Mouse (Mus musculus) c-Kit-positive CD71-positive TER-119-positive erythroid progenitor cells, embryonic 14.5 days (primary cell): ENCODE data around the gene Ttc14.

Experiments
- DNase-seq: peaks from one replicate; pipeline ENCODE4 v3.0.0-alpha.2; 2013; ENCODE audit warnings: low spot score

Gene Ttc14

DNA sequence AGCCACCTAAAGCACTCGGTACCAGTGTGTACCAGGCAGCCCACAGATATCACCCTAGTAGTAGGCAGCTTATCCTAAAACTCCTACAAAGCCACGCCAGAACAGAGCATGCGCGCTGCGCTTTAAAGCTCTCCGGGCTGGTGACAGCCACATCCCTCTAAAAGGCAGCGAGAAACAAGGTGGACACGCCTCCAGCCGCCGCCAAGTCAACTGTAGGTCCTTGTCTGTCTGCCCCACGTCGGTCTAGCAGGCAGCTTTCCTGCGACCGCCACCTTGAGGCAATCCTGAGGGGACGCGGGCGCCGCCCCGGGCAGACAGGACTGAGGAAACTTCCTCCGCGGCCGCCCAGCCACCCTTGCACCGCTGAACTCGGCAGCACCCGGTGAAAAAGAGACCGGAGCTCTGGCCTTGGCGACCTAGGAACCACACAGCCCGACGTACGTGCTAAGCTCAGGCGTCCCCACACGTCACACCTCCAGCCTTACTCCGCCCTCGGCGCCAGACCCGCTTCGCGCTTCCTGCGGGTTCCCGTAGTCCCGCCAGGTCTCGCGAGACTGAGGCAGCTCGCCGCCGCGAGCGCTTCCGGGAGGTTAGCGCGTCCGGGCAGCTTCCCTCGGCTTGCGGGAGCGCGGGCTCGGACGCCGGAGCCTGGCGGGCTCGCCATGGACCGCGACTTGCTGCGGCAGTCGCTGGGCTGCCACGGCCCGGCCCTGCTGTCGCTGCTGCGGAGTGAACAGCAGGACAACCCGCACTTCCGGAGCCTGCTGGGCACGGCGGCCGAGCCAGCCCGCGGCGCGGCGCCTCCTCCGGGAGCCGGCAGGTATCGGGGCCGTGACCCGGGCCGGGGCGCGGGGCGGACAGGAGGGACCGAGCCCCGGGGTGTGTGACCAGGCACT is at the start of gene Ttc14:
TSS of gene Ttc14 (plus strand) at position 216 of the 896 bp plus-strand sequence.
- DNase-seq: peak; percentile 97

DNA sequence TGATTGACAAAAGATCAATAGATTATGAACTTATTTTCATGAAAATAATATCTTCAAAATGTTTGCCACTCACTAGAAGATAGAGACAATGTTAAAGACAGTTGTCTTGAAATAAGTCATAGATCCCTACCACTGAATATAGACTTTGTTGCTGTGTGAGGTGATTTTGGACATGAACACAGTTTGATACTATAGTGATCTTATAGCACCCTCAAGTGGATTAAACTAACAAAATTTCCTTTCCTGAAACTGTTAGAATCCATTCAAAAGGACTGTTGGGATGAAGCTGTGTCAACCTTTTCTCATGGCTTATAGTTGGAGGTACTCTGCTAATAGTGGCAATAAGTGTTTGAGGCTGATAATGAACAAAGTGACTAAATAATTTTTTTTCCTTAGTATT is 8.7 kb upstream of the Ttc14 start:
- no peak for DNase-seq

DNA sequence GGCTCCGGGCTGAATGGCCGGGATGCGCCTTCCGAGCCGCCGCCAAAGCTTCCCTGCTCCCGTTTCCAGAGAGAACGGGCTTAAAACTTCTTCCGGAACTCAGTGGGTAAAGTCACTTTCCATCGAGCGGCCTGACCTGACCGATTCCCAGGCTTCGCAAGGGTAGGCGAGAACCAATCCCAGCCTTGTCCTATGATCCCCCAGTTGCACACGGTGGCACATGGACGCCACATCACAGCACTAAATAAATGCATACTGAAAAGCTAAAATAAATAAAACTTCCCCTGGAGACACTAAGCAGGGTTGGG is 835 bp downstream of the Ttc14 start:
- peak; percentile 28 for DNase-seq

DNA sequence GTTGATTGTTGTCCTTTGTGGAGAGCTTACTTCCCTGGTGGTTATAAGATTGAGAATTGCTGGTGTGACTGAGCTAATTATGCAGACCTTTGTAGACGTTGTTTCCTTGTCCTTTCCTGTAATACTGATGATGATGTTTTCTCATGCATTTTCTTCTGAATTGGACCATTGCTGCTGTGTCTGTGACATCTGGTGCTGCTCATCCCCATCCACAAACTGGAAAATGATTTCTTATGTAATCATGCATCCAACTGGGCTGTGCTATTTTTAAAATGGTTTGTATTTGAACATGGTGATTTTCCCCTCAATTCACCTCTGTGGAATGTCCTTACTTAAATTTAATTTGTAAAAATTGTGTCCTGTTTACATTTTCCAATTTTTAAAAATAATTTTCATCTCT is 7.5 kb downstream of the Ttc14 start:
- no peak for DNase-seq

DNA sequence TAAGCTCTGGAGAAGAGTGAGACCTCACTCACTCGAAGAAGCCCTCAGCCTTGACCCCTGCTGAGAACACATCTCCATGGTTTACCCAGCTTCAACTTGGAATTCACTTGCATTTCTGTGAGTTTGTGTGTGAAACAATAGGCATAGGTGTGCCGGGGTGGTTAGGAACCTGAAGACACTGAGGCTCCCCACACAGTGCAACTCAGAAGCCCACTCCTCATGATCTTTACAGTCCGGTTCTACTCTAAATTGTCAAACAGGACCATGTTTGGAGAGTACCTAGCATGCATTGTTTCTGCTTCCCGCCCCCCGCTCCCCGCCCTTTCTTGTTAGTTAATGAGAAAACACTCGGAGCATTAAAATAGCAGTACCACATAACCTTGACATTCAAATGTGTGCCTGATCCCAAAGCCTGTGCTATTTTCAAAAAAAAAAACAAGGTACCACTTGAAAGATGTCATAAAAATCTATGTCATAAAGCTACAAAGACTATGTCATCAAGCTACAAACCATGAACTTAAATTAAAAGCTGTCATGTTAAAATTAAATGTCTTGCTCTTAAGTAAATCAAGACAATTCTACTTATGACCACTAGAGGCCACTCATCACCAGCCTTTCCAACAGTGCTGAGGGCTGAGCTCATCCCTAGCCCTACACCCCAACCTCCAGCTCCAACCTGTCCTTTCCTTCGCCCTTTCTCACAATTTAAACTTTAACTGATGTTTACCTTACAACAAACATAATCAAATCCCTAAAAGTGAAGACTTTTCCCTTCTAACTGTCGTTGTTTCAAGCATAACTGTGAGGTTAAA is 24.7 kb downstream of the Ttc14 start:
- peak; percentile 23 for DNase-seq

DNA sequence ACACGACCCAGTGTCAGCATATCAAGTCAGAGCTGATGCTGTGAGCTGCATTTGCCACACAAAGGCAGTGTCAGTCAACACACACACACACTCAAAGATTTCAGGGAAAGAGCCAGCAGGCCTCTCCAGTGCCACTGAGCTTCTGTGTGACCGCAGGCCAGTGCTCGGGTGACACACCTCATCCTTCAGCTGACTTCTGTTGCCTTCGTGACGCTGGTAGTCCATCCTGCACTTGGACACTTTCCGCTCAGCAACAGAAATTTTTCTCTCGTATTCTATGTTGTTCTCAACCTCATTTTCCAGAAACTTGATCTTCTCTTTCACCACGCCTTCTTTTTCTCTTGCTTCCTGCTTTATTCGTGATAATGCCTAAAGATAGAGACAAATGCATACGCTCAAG is 32.7 kb downstream of the Ttc14 start:
- DNase-seq: no peak

DNA sequence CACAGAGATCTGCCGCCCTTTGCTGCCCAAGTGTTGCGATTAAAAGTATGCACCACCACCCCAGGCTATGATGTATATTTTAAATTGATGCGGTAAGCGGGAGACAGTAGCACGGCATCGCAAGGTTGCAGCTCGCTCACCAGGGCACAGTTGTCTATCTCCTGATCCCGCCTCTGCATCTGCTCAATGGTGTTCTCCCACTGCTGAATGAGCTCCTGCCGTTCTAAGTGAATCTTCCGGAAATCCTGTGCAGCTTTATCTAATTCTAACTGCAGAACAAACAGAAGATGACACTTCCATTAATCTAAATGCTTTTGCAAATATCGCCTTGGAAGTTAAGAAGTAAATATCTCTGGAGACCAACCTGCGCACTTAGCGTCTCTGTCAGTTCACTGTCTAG is 36.9 kb downstream of the Ttc14 start:
- no peak for DNase-seq

DNA sequence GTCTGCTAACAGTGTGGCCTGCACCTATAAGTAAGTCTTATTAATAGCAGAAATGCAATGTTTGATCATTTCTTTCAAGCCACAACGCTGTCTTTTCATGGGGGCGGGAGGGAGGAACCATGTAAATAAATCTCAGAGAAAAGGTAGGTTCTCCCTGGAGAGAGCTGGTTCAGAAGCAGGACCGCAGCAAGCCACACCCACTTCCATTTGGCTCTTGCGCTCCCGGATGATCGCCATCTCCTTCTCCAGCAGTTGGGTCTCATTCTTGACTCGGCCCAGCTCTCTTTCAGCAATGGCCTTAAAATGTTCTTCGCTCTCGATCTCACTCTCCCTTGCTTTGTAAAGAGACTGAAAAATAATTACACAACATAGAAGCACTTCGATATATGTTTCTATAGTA is 39.2 kb downstream of the Ttc14 start:
- no peak for DNase-seq

DNA sequence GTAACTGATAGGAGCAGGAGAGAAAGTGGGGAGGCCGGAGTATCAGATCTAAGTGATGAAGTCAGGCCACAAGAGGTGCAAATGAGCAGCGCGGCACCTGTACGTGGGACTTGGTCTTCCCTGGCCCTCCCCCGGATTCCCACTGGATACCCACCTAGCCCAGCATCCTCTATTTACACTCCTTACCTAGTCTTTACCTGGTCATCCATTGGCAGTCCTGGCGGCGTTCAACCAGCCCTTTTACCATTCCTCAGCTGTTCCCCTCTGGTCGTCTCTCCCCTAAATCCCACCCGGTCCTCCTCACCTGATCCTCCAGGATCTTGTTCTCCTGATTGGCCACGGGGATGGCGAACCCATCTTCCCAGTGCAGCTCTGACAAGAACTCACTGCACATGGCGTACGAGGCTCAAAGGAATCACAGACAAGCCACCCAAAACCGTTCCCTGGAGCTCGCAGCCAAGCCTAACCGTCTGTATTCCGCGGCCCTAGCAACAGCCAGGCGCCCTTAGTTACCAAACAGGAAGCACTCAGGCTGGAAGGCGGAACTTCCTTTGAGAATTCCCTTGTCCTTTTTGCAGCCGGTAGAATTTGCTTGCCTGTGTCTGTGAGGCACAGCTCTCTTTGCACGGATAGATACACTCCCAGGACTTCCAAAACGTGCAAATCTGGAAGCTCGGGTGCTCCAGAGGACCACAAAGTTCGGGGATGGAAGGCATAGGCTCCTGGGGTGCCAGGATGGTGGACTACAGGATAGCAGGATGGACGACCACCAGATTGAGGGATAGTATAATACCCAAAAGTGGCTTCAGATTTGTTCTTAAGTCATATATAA is 44.4 kb downstream of the Ttc14 start, which contains the start of gene Ccdc39:
TSS of gene Ccdc39 (minus strand) at position 510 of the 832 bp plus-strand sequence.
- DNase-seq: peak; percentile 3

DNA sequence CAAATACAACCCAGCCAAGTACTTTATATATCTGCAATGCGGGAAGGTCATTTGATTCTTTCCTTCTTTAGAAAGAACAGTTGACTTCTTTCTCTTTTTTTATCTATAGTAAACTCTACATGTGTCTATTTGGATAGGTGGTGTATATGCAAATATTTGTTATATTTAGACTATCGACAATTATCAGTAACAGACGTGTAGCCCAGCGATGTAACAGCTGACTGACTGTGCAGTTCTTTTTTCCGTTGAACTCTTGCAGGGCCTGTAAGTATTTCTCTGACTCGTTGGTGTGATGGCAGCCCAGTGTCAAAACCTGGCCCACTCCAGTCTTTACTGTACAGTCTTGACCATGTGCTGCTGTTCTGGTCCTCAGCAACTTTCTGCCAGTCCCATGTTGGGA is 47.0 kb downstream of the Ttc14 start:
- no peak for DNase-seq

DNA sequence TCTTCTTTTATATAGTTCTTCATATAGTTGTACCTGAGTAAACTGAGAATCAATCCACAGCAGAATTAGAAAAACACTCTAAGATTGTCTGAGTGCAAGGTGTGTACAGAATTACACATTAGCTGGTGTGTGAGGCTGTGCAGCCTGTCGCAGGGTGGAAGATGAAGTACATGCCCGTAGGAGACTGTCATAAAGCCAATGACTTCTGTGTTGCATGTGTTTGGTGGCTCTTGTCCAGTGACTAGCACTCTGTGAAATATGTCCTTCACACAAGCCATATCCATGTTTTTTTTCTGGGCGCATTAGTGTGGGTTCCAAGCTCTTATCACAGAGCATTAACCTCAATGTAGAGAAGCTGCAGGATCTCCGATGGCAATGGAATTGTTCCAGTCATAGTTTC is 51.2 kb downstream of the Ttc14 start:
- no peak for DNase-seq

DNA sequence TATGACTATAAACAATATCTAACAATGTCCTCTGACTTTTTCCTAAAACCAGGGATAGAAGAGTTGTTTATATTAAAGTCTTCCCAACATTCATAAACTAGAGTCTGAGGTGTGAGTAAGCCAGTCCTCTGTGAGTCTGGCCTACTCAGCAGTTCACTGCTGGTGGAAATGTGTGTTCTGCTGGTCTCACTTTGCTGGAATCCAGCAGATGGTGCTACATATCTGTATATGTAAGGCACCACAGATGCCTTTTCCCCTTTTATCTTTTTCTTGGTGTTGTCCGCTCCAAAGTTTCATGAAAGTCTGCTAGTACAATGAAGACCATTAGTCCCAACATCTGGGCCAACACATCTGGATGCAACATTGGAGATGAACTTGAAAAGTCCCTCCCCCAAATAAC is 53.4 kb downstream of the Ttc14 start:
- no peak for DNase-seq

DNA sequence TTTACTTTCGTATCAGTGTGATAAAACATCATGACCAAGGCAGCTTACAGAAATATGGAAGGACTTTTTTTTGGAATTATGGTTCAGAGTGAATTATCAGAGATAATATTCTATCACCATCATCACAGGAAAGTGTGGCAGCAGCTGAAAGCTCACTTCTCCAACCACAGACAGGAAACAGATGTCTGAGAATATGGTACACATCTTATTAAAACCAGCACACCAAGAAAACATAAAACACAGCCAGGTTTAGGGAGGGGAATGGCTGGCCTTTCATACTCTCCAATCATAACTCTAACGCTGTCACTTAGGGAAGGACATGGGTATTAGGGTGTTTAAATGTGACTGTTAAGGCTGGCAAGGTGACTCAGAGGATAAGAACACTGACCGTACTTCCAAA is 59.3 kb downstream of the Ttc14 start:
- no peak for DNase-seq

DNA sequence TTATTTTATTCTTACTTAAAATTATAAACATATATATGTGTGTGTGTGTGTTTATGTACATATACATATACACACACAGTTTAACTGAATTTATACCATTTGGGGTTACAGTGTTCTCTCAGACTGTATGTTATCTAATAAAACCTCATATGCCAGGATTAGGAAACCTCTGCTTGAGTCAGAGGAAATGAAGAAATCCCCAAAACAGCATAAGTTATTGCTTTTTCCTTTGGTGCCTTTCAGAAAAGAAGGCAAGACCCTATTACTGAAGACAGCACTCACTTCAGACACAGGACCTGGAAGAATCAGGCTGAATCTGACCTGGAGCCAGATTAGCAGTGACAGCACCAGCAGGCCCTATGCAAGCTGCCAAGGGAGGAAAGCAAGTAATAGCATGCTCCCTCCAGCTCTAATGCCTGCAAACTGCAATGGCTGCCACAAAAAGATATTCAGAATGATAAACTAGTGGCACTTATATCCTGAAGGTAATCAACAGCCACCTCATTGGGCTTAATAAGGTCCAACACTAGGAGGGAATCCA is 64.4 kb downstream of the Ttc14 start:
- DNase-seq: no peak
